Mouse (Mus musculus) CH12.LX (cell line): ENCODE measurements around the gene Nkx2-5. TPM values are rescaled to one million over a fixed set of nuclear protein-coding genes. Genes with fewer than 3 reads are reported as not detected.

Experiments
- DNase-seq: peaks from one replicate; pipeline ENCODE4 v3.0.0-alpha.2; 2013; ENCODE audit errors: extremely low read depth
- H3K27ac ChIP-seq: 2 replicates; pipeline ENCODE4 v1.5.1; 2012; ENCODE audit warnings: low read depth, mild to moderate bottlenecking, control low read depth, moderate library complexity; ENCODE audit not compliant: insufficient read depth
- H3K27me3 ChIP-seq: replicated peaks from 2 replicates; pipeline ENCODE3; 2012; ENCODE audit warnings: inconsistent platforms
- H3K36me3 ChIP-seq, 2 experiments: replicated peaks in 1 of 2; 2 replicates each; pipeline versions ENCODE3 to v1.6.1; 2012; ENCODE audit warnings: inconsistent platforms in 1 of 2, low read length in 1 of 2, mild to moderate bottlenecking in 1 of 2, mixed read lengths in 1 of 2, moderate library complexity in 1 of 2; ENCODE audit not compliant: control insufficient read depth in 1 of 2, insufficient read depth in 1 of 2
- H3K4me1 ChIP-seq, 2 experiments: 2 replicates each; pipeline ENCODE4 v1.6.1; 2012; ENCODE audit warnings: inconsistent platforms in 1 of 2, moderate library complexity in 1 of 2; ENCODE audit not compliant: insufficient read depth in 2 of 2, control insufficient read depth in 1 of 2
- H3K4me2 ChIP-seq: 2 replicates; pipeline ENCODE4 v1.6.1; 2012; ENCODE audit warnings: low read depth, mild to moderate bottlenecking, control low read depth; ENCODE audit not compliant: poor library complexity, insufficient read depth, severe bottlenecking
- H3K4me3 ChIP-seq, 3 experiments: fragments of 150-350 bp in 1 of 3; sonication (generic) in 1 of 3; replicated peaks in 1 of 3; 2 replicates each; pipeline versions ENCODE3 to v1.5.1; 2011 to 2012; ENCODE audit warnings: low read depth in 2 of 3, low read length in 2 of 3, mild to moderate bottlenecking in 2 of 3, moderate library complexity in 2 of 3, control low read depth in 1 of 3, improper control_type of control experiment in 1 of 3, inconsistent platforms in 1 of 3, mixed read lengths in 1 of 3; ENCODE audit not compliant: poor library complexity in 1 of 3
- H3K79me2 ChIP-seq: replicated peaks from 2 replicates; pipeline ENCODE4 v1.6.1; 2012; ENCODE audit warnings: mild to moderate bottlenecking, moderate library complexity; ENCODE audit not compliant: control insufficient read depth, poor library complexity, insufficient read depth, severe bottlenecking; ENCODE audit errors: extremely low read depth
- H3K9ac ChIP-seq: 2 replicates; pipeline ENCODE4 v1.6.1; 2012; ENCODE audit warnings: low read depth, mild to moderate bottlenecking, control low read depth, moderate library complexity; ENCODE audit not compliant: insufficient read depth
- H3K9me3 ChIP-seq: replicated peaks from 2 replicates; pipeline ENCODE3; 2012; ENCODE audit warnings: low read length, inconsistent platforms, mixed read lengths
- BHLHE40 ChIP-seq: IDR thresholded peaks from 2 replicates; pipeline ENCODE4 v1.6.1; 2011; ENCODE audit warnings: mild to moderate bottlenecking, low read depth, low read length, improper control_type of control experiment
- CHD1 ChIP-seq: IDR thresholded peaks from 2 replicates; pipeline ENCODE4 v1.6.1; 2012; ENCODE audit warnings: low read depth, low read length, improper control_type of control experiment, inconsistent platforms
- CHD2 ChIP-seq: IDR thresholded peaks from 2 replicates; pipeline ENCODE4 v1.6.1; 2011; ENCODE audit warnings: low read length, improper control_type of control experiment
- CTCF ChIP-seq, 2 experiments: IDR thresholded peaks in 1 of 2; conservative IDR thresholded peaks in 1 of 2; 2 replicates each; pipeline ENCODE4 v1.5.1; 2011 to 2012; ENCODE audit warnings: low read depth in 2 of 2, low read length in 2 of 2, improper control_type of control experiment in 1 of 2, inconsistent platforms in 1 of 2, mild to moderate bottlenecking in 1 of 2, moderate library complexity in 1 of 2
- HCFC1 ChIP-seq: IDR thresholded peaks from 2 replicates; pipeline ENCODE4 v1.6.1; 2012; ENCODE audit warnings: low read depth, mild to moderate bottlenecking, inconsistent platforms, low read length, improper control_type of control experiment
- JUN ChIP-seq: IDR thresholded peaks from 2 replicates; pipeline ENCODE4 v1.6.1; 2011; ENCODE audit warnings: low read depth, mild to moderate bottlenecking, low read length, improper control_type of control experiment, moderate library complexity; ENCODE audit not compliant: insufficient read depth
- JUND ChIP-seq: conservative IDR thresholded peaks from 2 replicates; pipeline ENCODE4 v1.6.1; 2011; ENCODE audit warnings: low read depth, low read length, improper control_type of control experiment
- KAT2A ChIP-seq: IDR thresholded peaks from 2 replicates; pipeline ENCODE4 v1.6.1; 2012; ENCODE audit warnings: low read length, improper control_type of control experiment, inconsistent platforms; ENCODE audit not compliant: insufficient replicate concordance
- MAX ChIP-seq: IDR thresholded peaks from 2 replicates; pipeline ENCODE4 v1.6.1; 2011; ENCODE audit warnings: low read length, improper control_type of control experiment
- MEF2A ChIP-seq: IDR thresholded peaks from 2 replicates; pipeline ENCODE4 v1.6.1; 2014; ENCODE audit warnings: low read depth, mild to moderate bottlenecking, inconsistent platforms, low read length, improper control_type of control experiment, borderline replicate concordance
- MYC ChIP-seq: IDR thresholded peaks from 2 replicates; pipeline ENCODE4 v1.6.1; 2011; ENCODE audit warnings: low read depth, mild to moderate bottlenecking, improper control_type of control experiment, low read length
- PAX5 ChIP-seq: IDR thresholded peaks from 2 replicates; pipeline ENCODE4 v1.6.1; 2012; ENCODE audit warnings: low read length, inconsistent platforms, mixed read lengths
- POLR2A ChIP-seq: IDR thresholded peaks from 2 replicates; pipeline ENCODE4 v1.6.1; 2011; ENCODE audit warnings: low read depth, mild to moderate bottlenecking, improper control_type of control experiment, low read length
- POLR2AphosphoS2 ChIP-seq: IDR thresholded peaks from 2 replicates; pipeline ENCODE4 v1.6.1; 2011; ENCODE audit warnings: low read depth, low read length, improper control_type of control experiment
- RAD21 ChIP-seq: IDR thresholded peaks from 2 replicates; pipeline ENCODE4 v1.6.1; 2011; ENCODE audit warnings: low read depth, mild to moderate bottlenecking, low read length, improper control_type of control experiment, moderate library complexity
- RCOR1 ChIP-seq: conservative IDR thresholded peaks from 2 replicates; pipeline ENCODE4 v1.6.1; 2012; ENCODE audit warnings: low read depth, mild to moderate bottlenecking, inconsistent platforms, low read length, improper control_type of control experiment
- TBP ChIP-seq: conservative IDR thresholded peaks from 2 replicates; pipeline ENCODE4 v1.6.1; 2011; ENCODE audit warnings: low read depth, low read length, improper control_type of control experiment
- UBTF ChIP-seq: IDR thresholded peaks from 2 replicates; pipeline ENCODE4 v1.6.1; 2012; ENCODE audit warnings: low read depth, mild to moderate bottlenecking, inconsistent platforms, low read length, improper control_type of control experiment, moderate library complexity
- ZKSCAN1 ChIP-seq: IDR thresholded peaks from 2 replicates; pipeline ENCODE4 v1.6.1; 2012; ENCODE audit warnings: low read depth, inconsistent platforms, low read length, improper control_type of control experiment, borderline replicate concordance
- ZNF384 ChIP-seq: IDR thresholded peaks from 2 replicates; pipeline ENCODE4 v1.6.1; 2012; ENCODE audit warnings: low read depth, low read length, improper control_type of control experiment, inconsistent platforms
- dilution Hi-C: fragments of 300-500 bp; cut with MboI; formaldehyde crosslinking; loops from 2 replicates; pipeline ENCODE4 v1.14.3; 2020; ENCODE audit warnings: low sequenced_read_pairs; ENCODE audit not compliant: extremely low pct_unique_long_range_greater_than_20kb, extremely low pct_ligation_motif_present
- in situ Hi-C: fragments of 300-500 bp; cut with MboI; formaldehyde crosslinking; loops from 3 replicates; pipeline ENCODE4 v1.14.3; 2019; ENCODE audit warnings: low sequenced_read_pairs, low pct_ligation_motif_present, low pct_unique_long_range_greater_than_20kb, mixed read lengths
- polyA plus RNA-seq: library from polyadenylated mRNA; unstranded; fragments of >175 nt; gene quantifications from 2 replicates; pipeline ENCODE4 v1.2.1, GENCODE M21; 2012; ENCODE audit warnings: low read depth; ENCODE audit not compliant: insufficient read length
- total RNA-seq, 2 experiments: library from RNA; depleted of rRNA; stranded (reverse); fragments of 300-350 nt in 1 of 2; fragments of >200 nt in 1 of 2; gene quantifications; 2 replicates each; pipeline ENCODE4 v1.2.3; 2012 to 2014

The Nkx2-5 gene
- total and polyA plus RNA-seq, 3 experiments = not detected

GRCm38 (mm10) chr17:26849746-26850357, 5.0 kb upstream of the Nkx2-5 start:
- Histone ChIP-seq H3K27ac (no peak overlapping the region), H3K4me1 (peaks cover 0 to 8% of the 10 kb centered on the region in 2 experiments; a peak in 3 of 4 replicates), H3K4me2 (no peak overlapping the region), H3K9me3 (no peaks in the 10 kb centered on the region), H3K27me3 (no peaks in the 10 kb centered on the region), H3K4me3 (no peak overlapping the region), H3K9ac (no peak overlapping the region), H3K79me2 (no peaks in the 10 kb centered on the region), H3K36me3 (no peaks in the 10 kb centered on the region)
- in situ Hi-C loops = no loop called here
- DNase-seq = no peak
- TF ChIP-seq HCFC1 (no peak), UBTF (no peak), POLR2AphosphoS2 (no peak), JUN (no peak), MYC (no peak), ZNF384 (no peak), ZKSCAN1 (no peak), POLR2A (no peak), CHD1 (no peak), CTCF (conservative IDR thresholded peaks at IDR 0.05 in 1 of 2, IDR thresholded peaks at IDR 0.05 in 1 of 2; ENCODE audit: low read depth in 2 of 2, low read length in 2 of 2) (no peak), PAX5 (no peak), RAD21 (no peak), JUND (no peak), BHLHE40 (no peak), MEF2A (no peak), KAT2A (no peak), TBP (no peak), CHD2 (no peak)
- dilution Hi-C loops = no loop called here

- Histone ChIP-seq H3K4me1 (peaks cover 0 to 8% of the 10 kb centered on the region in 2 experiments; a peak in 3 of 4 replicates), H3K9ac (no peak overlapping the region), H3K4me3 (no peak overlapping the region), H3K4me2 (no peak overlapping the region), H3K79me2 (no peaks in the 10 kb centered on the region), H3K9me3 (no peaks in the 10 kb centered on the region), H3K27me3 (no peaks in the 10 kb centered on the region), H3K36me3 (no peaks in the 10 kb centered on the region), H3K27ac (no peak overlapping the region)
- in situ Hi-C loops (no loop called here), dilution Hi-C loops (no loop called here)
- no peak for TF ChIP-seq RAD21
- no peak for TF ChIP-seq JUN
- TF ChIP-seq JUND = no peak
- TF ChIP-seq MAX = no peak
- no peak for TF ChIP-seq MEF2A
- TF ChIP-seq RCOR1 = no peak
- DNase-seq = no peak
Measured at GRCm38 (mm10) chr17:26849106-26849745, 4.4 kb upstream of the Nkx2-5 start.
